Mouse (Mus musculus) lung, postnatal 0 days (tissue): ENCODE data around the gene Gucy2f.

Experiments used
- CTCF ChIP-seq: IDR thresholded peaks from 2 replicates; pipeline ENCODE4 v1.5.1; 2016; ENCODE audit warnings: antibody characterized with exemption, mild to moderate bottlenecking
- EP300 ChIP-seq: IDR thresholded peaks from 2 replicates; pipeline ENCODE4 v1.6.1; 2016; ENCODE audit warnings: antibody characterized with exemption, mild to moderate bottlenecking, control low read depth

DNA sequence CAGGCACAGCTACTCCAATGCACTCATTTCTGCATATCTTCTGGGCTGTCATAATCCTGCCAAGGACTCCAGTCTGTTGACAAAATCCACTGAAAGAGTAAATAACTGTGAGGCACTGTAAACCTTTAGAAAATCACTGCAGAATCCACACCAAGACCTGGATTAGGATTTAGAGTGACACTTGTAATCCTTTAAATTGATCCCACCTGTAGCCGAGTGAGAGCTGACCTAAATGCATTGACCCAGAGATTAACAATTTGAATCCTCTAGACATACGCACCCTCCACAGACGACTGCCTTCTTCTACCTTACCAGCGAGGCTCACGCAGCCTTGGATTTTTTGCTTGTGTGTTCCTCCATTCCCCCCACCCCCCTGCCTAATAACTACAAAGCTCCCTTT lies at the start of gene Gucy2f:
- TF ChIP-seq CTCF (no peak), EP300 (no peak)
